Mouse (Mus musculus) urinary bladder, postnatal 25 days (tissue): ENCODE measurements around the gene 0610012G03Rik.

Experiments
- DNase-seq: peaks from one replicate; pipeline ENCODE4 v3.0.0; 2022; ENCODE audit warnings: low spot score

Gene 0610012G03Rik

GRCm38 (mm10) chr16:31932840-31933697 lies 15.2 kb downstream of the 0610012G03Rik start:
- peak; percentile 74 for DNase-seq

- DNase-seq, result no peak
These were observed 16.0 kb downstream of the 0610012G03Rik start for GRCm38 (mm10) chr16:31932255-31932654.

DNA sequence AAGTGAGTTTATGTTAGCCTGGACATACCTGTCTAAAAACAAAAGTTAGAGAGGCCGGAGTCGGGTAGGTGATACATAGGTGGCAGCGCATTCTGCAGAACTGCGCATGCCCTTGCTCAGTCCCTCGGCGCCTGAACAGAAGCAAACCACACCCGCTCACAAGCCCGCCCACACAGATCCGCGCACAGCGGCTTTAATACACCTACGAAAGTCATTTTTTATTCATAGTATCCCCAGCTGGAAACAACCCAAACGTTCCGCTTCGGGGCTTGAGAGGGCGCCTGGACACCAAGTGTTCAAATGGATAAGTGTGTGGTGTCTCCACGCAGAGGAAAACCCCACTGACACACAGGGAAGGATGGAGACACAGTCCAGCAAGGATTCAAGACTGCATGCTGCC lies 17.0 kb downstream of the 0610012G03Rik start:
- DNase-seq, result no peak

- DNase-seq, result no peak
These were observed 20.9 kb downstream of the 0610012G03Rik start for GRCm38 (mm10) chr16:31927412-31927811.

GRCm38 (mm10) chr16:31926547-31927182 lies 21.6 kb downstream of the 0610012G03Rik start:
- no peak for DNase-seq

- no peak for DNase-seq
These were observed 22.2 kb downstream of the 0610012G03Rik start for GRCm38 (mm10) chr16:31926091-31926490.

GRCm38 (mm10) chr16:31924368-31924767 lies 23.9 kb downstream of the 0610012G03Rik start:
- no peak for DNase-seq

GRCm38 (mm10) chr16:31918248-31918724 lies 30.0 kb downstream of the 0610012G03Rik start:
- DNase-seq, result peak; percentile 64

- DNase-seq, result no peak
These were observed 30.5 kb downstream of the 0610012G03Rik start for GRCm38 (mm10) chr16:31917776-31918175.

- DNase-seq, result no peak
These were observed 37.9 kb downstream of the 0610012G03Rik start for GRCm38 (mm10) chr16:31910281-31910847.

GRCm38 (mm10) chr16:31908959-31909358 lies 39.3 kb downstream of the 0610012G03Rik start:
- DNase-seq, result no peak

- peak; percentile 35 for DNase-seq
These were observed 41.4 kb downstream of the 0610012G03Rik start for GRCm38 (mm10) chr16:31906896-31907295.

- no peak for DNase-seq
These were observed 42.1 kb downstream of the 0610012G03Rik start for GRCm38 (mm10) chr16:31905891-31906825.

GRCm38 (mm10) chr16:31905331-31905730 lies 43.0 kb downstream of the 0610012G03Rik start:
- no peak for DNase-seq

GRCm38 (mm10) chr16:31903239-31903638 lies 45.1 kb downstream of the 0610012G03Rik start:
- DNase-seq, result no peak

DNA sequence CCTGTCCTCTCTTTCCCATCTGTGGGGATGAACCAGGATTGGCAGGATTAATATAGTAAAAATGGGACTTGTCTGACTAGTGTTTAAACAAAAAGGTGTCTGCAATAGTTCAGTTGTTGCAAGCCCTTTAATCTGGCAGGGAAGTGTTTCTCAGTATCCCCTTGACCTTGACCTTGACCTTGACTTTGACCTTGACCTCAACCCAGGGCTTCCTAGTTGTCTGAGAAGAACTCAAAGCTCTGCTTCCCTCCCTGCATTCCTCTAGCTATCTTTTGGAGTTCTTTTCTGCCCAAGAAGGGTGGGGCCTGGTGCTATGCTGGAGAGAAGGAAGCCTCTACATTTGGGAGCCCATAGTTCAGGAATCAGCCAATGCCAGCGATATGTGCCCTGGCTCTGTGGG lies 46.4 kb downstream of the 0610012G03Rik start:
- DNase-seq, result no peak

DNA sequence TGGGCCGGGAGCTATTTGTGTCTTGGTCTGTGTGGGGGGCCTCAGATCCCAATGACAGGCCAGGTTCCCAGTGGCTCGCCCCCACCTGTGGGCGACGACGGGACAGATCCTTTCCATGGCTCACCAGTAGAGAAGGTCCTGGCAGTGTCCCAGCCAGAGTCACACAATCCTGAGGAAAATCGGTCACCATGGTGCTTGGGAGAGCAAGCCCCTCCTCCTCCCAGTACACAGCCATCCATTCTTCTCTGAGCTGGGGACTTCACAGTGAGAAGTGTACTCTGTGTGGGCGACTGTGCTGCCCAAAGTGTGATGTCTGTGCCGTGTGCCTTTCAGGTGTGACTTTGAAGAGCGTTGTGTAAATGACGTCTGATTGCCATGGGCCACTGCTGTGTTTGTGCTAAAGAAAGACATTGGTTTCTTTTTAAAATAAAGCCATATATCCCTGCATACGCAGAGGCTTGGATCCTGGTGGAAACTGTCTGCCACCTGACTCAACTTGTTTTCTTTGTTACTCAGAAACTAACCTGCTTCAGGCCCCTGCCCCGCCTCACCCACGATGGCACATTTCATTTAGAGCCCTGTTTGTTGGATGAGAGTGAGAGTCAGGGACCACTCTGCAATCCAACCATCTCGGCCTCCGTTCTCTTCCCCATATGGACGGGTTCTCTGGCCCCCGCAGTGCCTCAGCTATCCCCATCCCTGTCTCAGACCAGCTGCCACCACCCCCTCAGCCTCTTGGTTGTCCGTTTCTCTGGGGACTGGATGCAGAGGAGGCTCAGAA lies 49.6 kb downstream of the 0610012G03Rik start:
- DNase-seq, result no peak
